Mouse (Mus musculus) regulatory T cell (primary cell): ENCODE results near the gene Pfdn6.

Experiments
- in situ Hi-C: fragments of 300-600 bp; cut with MboI, MseI; formaldehyde crosslinking; loops from one replicate; pipeline ENCODE4 v1.15.1; 2025; ENCODE audit warnings: high pct_unique_total_duplicates

Pfdn6 gene

DNA sequence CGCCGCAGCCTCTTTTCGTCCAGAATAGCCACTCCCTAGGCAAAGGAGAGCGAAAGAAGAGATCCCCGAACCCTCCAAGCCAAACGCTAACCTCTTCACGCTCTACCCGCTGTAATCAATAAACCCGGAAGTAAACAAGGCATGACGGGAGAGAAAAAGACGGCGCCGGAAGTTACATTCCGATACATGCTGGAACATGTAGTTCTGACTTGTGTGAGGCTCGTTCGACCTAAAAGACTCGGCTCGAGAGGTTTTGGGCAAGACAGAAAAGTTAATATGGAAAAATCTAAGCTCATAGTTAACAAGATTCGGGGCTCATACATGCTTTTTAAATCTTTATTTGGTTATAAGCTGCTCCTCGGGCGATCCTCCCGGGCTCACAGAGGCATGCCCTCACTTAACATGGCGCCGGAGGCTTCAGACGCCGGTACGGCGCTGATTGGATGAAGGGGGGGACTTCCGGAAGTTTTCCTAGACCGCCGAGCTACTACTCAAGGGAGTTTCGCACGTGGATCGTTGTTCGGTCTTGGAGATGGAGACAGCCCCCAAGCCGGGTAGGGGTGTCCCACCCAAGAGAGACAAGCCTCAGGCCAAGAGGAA lies at the start of gene Pfdn6, which contains the start of gene Wdr46:
Pfdn6 (minus strand) TSS at position 138 of the 600 bp plus-strand sequence.
Wdr46 (plus strand) TSS at position 455 of the 600 bp plus-strand sequence.
- in situ Hi-C loops: no loop called here

DNA sequence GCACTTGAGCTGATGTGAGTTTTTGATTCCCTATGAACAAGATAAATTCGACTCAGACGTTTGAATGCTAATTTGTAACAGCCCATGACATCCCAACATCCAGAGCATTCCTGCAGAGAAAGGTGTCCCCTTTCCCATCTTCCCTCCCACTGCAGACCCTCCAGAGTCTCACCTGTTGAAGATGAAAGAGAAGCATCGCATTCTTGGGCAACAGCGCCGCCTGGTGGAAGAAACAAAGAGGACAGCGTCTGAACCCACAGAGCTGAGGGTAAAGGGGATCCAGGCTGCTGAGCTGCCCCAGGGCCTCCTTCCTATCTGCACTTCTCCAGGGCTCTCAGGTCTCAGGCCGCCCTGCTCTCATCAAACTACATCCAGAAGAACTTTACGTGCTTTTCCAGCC lies 42.0 kb upstream of the Pfdn6 start:
- in situ Hi-C loops: loop anchor here (25.0 kb wide), 1 partner anchor 1405 kb away; the partner anchor contains the start of gene H2-Q4

DNA sequence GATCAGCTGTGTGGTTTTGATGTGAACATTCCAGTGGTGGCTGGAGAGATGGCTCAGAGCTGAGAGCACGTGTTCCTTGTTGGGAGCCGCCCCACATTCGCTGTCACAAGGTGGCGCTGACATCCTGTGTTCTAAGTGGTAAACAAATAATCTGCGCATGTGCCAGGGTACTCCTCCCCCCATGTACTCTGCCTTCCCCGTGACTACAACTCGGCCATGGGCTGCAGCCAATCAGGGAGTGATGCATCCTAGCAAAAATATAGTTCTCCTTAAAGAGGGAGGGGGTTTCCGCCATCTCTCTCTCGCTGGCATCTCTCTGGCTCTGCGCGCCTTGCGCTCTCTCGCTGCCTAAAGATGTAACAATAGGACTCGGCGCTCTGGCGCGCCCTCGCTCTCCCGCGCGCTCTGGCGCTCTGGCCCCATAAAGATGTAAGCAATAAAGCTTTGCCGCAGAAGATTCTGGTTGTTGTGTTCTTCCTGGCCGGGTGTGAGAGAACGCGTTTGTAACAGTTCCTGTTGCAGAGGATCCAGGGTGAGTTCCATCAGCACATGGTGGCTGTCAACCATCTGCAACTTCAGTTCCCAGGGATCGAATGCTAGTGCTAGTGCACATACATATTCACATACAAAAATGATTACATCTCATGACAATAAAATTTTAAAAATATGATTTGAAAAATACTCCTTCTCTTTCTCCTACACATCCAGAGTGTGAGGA lies 41.2 kb upstream of the Pfdn6 start:
- in situ Hi-C loops: loop anchor here (25.0 kb wide), 1 partner anchor 1406 kb away; the partner anchor contains the start of gene H2-Q4

DNA sequence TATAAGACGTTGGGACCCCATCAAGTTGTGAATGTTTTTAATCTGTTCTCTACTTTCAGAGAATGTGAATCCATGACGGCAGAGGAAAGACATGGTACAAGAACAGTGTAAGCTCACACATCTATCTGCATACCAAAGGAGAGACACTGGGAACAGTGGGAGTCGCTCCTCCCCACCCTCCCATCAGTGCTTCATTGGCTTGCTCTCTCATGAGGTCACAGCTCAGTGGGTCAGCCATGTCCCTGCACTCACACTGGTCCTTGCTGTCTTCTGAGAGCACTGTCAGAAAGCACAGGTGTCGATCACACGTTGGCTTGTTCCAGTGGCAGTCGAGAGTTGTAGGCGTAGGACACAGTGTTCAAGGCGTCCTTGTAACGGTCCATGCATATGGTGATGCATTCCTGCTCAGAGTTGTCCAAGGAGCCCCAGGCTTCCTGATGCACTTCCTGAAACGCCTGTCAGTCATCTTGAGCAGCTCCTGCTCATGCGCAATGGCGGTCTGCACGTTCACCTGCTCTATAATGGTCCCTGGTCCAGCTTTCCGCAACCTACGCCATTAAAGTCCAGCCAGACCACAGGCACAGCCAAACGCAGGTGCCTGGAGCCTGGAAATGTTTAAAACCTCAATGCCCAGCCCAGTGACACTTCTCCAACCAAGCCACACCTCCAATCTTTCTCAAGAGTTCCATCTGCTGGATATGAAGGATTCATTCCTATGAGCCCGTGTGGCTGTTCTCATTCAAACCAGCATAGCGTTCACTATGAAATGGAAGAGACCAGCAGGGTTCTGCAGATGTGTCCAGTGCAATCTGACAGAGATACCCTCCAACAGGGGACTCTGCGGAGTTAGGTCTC lies 40.3 kb upstream of the Pfdn6 start:
- in situ Hi-C loops: loop anchor here (25.0 kb wide), 1 partner anchor 1407 kb away; the partner anchor contains the start of gene H2-Q4

DNA sequence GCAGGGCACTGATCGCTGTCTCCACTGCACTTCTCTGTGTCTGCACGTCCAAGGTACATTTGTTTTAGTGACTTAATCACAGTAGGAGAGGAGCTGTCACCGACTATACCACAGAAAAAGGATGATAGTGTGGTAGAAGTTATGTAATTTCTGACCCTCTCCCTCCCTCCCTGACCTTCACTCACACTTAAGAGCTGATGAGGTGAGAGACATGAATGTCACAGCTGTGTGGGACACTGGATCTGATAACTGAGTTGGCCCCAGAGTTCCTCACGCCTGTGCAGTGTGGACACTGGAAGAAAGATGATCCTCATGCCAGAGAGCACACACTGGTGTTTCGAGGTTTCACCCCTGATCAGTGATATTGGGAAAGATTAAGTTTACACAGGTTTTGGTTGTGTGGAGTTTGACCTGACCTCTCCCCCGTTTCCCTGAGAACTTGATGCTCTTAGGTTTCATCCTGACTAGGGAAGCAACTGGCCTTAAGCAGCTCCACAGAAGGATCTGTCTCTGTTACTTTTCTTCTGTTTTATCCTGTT lies 39.4 kb upstream of the Pfdn6 start:
- in situ Hi-C loops: loop anchor here (25.0 kb wide), 1 partner anchor 1408 kb away; the partner anchor contains the start of gene H2-Q4

DNA sequence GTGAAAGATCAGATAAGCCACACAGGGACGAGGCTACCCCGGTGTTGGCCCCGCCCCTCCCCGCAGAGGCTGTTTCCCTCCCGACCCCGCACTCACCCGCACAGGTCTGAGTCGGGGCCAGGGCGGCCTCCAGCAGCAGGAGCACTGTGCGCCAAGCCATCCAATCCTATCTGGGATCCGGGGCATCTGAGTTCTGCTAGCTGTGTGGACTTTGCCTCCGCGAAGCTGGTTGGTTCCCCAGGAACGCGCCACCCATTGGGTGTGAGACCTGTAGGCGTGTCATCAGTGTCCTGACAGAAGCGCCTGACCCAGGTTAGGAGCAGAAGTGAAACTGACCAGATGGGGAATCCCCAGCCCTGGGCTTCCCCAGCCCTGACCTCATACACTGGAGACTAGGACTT lies 38.5 kb upstream of the Pfdn6 start:
- in situ Hi-C loops: loop anchor here (25.0 kb wide), 1 partner anchor 1409 kb away; the partner anchor contains the start of gene H2-Q4

DNA sequence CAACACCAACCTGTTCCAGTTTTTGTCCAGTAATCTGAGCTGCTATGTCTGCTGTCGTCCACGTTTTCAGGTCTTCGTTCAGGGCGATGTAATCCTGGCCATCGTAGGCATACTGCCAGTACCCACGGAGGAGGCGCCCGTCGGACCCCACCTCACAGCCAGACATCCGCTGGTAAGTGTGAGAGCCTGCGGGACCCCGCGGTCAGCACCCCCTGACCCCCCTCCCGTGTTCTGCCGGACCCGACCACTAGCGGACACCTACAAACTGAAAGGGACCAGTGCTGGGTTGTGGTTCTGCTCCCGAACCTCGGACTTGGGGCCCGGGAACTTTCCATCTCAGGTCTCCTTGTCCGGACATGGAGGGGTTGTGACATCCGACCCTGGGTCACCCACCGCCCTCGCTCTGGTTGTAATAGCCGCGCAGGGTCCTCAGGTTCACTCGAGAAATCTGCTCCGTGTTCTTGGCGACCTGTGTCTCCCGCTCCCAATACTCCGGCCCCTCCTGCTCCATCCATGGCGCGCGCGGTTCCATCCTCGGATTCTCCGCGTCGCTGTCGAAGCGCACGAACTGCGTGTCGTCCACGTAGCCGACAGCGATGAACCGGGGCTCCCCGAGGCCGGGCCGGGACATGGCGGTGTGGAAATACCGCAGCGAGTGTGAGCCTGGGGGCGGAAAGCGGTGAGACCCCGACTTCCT lies 37.9 kb upstream of the Pfdn6 start:
- in situ Hi-C loops: loop anchor here (25.0 kb wide), 1 partner anchor 1409 kb away; the partner anchor contains the start of gene H2-Q4

DNA sequence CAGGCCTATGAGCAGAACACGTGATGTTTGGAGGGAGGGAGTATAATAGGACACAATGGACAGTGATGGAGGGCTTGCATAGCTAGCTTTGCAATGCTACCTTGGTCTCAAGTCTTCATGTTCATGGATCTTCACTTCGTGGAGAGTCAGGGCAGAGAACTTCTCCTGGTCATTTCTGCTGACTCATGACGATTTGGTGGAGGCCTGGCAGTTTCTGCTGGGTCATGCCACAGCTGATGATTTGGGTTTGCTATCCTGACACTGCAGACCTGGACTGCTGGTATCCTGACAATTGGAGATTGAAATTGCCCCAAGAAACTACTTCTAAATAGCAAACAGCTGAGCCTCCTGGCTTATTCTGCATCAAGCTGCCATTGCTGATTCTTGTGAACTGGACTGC lies 33.4 kb upstream of the Pfdn6 start:
- in situ Hi-C loops: no loop called here

DNA sequence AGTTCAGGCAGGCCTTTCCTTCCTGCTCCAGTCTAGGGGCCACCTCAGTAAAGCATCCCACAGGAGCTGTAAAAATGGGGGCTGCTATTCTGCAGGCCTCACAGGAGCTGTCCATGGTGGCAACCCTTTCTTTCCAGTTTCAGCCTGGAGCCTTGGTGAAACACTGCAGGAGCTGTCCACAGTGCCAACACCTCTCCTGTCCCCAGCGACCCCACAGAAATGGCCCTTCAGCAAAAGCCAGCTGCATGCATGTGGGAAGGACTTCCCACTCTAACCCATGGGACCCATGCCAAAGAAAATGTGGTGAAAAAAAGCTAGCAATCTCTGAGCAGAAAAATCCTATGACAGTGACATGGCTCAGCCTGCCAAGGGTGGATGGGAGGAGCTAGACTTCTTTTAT lies 32.5 kb upstream of the Pfdn6 start:
- in situ Hi-C loops: no loop called here

DNA sequence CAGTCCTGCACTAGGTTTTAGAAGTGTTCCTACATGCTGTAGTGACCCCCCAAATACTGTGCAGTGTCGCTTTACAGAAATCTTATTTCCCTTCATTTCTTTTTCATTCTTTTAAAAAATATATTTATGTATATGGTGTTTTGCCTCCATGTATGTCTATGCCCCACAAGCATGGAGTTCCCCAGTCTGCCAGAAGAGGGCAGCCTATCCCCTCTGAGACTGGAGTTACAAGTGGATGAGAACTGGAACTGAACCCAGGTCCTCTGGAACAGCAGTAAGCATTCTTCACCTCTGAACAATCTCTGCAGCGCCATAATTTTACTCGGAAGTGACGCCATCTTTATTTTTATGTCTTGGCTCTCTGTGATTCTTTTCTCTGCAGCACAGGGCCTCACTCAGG lies 29.3 kb upstream of the Pfdn6 start:
- in situ Hi-C loops: no loop called here

DNA sequence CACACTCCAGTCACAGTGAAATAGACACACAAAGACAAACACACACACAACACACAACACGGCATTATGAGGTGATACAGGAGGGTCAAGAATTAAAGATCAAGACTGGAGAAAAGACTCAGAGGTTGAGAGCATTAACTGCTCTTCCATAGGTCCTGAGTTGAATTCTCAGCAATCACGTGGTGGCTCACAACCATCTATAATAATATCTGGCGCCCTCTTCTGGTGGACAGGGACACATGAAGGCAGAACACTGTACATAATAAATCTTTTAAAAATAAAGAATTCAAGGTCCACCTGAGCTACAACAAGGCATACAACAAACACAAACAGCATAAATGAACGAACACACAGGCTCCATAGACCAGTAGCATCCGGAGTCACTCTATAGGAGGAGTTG lies 28.8 kb upstream of the Pfdn6 start:
- in situ Hi-C loops: no loop called here

DNA sequence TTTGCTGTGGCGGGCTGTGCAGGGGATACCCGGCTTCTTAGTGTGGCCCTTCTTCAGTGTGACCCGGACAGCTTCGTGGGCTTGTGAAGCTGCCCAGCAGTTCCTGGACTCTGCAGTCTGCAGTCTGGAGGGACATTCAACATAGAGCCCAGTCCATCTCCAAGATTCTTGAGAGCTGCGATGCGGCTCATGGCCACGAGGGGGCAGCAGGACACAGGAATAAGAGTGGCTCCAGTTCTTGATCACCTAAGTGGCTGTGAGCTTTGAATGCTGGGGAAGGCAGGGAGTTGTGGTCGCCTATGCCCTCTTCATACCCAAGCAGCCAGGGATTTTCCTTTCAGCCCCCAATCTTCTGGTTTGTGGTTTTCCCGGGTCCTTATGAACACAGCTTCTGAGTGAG lies 28.3 kb upstream of the Pfdn6 start:
- in situ Hi-C loops: no loop called here

DNA sequence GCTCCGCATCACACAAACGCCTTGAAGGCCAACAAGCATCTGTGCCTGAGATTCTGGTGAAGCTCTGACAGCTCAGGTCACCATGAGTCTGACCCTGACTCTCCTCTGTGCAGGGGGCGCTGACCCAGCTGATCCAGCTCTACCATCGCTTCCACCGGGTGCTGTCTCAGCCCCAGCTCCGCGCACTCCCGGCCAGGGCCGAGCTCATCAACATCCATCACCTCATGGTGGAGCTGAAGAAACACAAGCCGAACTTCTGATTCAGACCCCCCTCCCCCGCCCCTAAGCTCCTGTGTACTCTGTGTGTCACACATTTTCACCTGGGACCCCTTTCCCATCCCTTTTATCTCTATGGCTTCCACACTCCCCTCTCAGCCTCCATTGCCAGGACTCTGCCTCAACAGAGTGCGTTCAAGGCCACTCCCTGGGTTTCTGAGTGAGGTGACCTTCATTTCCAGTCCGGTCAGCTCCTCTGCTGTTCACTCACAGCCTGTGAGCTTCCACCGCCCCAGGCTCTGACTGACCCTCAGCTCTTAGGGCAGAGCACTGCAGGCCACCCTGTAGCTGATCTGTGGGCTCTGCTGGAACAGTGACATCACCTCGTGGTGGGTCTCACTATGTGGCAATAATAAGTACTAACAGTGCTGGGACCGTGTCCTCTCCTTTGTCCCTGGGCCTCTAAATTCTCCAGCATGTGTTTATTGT lies 25.9 kb upstream of the Pfdn6 start:
- in situ Hi-C loops: no loop called here

DNA sequence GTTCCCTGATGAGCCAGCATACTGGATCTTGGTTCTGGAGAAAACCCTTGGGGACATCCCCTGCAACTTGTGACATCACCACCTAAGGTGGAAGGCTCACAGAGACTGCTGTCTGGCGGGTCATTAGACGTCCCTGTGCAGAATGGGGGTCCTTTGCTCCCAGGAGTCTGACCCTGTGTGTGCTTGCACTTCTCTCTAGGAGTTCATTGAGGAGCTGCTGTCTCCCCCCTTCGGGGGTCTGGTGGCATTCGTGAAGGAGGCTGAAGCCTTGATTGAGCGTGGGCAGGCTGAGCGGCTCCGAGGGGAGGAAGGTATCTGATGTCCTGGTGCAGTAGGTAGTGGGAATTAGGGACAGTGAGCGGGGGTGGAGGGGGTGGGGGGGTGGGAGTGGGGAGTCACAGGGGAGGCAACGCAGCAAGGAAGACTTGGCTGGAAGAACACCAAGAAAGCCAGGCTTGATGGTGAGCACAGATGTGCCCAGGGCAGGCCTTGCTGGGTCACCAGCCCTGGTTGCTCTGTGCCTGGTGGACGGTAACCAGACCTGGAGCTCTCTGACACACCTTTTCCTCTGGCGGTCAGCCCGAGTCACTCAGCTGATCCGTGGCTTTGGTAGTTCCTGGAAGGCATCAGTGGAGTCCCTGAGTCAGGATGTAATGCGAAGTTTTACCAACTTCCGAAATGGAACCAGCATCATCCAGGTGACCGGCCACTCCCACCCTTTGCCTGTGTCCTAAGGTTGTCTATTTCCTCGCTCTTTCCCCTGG lies 25.1 kb upstream of the Pfdn6 start:
- in situ Hi-C loops: no loop called here

DNA sequence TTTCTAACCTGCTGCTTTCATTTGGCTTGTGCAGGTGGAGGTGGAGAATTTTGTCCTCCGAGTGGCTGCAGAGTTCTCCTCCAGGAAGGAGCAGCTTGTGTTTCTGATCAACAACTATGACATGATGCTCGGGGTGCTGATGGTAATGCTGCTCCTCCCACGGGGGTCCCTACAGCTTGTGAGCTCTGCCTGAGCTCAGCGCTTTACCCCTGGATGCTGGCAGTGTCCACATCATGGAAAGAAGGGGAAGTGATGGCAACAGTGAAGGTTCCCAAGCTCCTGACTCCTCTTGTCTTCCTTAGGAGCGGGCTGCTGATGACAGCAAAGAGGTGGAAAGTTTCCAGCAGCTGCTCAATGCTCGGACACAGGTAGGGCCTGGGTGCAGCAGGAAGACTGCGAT lies 22.7 kb upstream of the Pfdn6 start:
- in situ Hi-C loops: no loop called here

DNA sequence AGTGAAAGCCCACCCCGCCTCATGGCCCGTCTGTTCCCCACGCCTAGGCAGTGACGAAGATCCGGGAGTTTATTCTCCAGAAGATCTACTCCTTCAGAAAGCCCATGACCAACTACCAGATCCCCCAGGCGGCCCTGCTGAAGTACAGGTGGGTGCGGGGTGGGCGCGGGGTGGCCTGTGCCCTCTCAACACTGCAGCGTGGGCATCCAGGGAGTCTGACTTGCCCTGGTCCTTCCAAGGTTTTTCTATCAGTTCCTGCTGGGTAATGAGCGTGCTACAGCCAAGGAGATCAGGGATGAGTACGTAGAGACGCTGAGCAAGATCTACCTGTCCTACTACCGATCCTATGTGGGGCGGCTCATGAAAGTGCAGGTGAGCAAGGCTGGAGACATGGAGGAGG lies 19.8 kb upstream of the Pfdn6 start:
- in situ Hi-C loops: loop anchor here (5.0 kb wide), 1 partner anchor 62 kb away; the partner anchor contains the start of gene Ring1

DNA sequence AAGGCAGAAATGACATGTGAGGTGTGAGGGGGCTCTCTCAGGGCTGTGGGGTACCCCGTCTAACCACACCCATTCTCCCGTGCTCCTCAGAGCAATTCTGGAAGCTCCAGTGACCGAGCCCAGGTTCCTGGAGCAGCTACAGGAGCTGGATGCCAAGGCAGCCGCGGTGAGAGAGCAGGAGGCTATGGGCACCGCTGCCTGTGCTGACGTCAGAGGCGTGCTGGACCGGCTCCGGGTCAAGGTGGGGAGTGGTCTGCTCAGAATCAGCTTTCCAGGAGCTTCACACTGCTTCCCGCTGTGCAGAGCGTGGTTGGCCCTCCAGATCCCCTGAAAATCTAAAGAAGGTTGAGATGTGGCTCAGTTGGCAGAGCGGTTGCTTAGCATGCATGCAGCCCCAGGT lies 19.0 kb upstream of the Pfdn6 start:
- in situ Hi-C loops: loop anchor here (5.0 kb wide), 1 partner anchor 63 kb away; the partner anchor contains the start of gene Ring1

DNA sequence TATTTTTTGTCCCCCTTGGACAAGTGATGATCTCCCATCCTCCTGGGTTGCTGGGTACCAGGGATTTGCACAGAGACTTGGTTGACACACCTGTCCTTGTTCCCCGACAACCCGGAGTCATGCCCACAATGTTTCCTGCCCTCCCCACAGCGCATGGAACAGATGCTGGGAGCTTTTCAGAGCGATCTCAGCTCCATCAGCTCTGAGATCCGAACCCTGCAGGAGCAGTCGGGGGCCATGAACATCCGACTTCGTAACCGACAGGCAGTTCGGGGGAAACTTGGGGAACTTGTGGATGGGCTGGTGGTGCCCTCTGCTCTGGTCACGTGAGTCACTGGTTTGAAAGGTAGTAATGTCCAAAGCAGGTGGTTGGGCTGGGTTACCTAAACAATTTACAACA lies 18.3 kb upstream of the Pfdn6 start:
- in situ Hi-C loops: loop anchor here (5.0 kb wide), 1 partner anchor 64 kb away; the partner anchor contains the start of gene Ring1

DNA sequence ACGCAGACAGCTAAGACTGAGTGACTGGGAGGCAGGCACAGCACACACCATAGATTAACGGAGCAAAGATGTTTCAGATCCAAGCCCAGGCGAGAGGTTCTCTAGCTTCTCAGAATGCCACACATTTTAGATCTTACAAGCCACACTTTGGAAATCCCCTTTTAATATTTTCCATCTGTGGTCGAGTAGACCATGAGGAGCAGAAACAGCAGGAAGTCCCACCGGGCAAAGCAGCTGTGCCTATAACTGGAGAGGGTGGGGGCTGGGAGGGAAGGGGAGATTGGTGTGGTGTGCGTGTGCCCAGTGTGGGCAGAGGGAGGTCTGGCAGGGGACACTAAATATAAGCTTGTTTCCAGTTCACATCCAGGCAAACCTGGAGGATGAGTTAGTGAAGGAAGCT lies 17.4 kb upstream of the Pfdn6 start:
- in situ Hi-C loops: loop anchor here (5.0 kb wide), 1 partner anchor 65 kb away; the partner anchor contains the start of gene Ring1
